Mouse (Mus musculus) kidney, adult 11 months (tissue): ENCODE data around the gene Epc2.

Source experiments
- DNase-seq: peaks from one replicate; pipeline ENCODE4 v3.0.0; 2022

Gene Epc2

GRCm38 (mm10) chr2:49572111-49572642 is 120.9 kb downstream of the Epc2 start:
- DNase-seq = no peak

- DNase-seq = no peak
These were observed 121.4 kb downstream of the Epc2 start for GRCm38 (mm10) chr2:49572684-49573083.

- DNase-seq = no peak
These were observed 122.0 kb downstream of the Epc2 start for GRCm38 (mm10) chr2:49573282-49573681.

GRCm38 (mm10) chr2:49580585-49580984 is 129.3 kb downstream of the Epc2 start:
- DNase-seq = no peak

GRCm38 (mm10) chr2:49582546-49582945 is 131.3 kb downstream of the Epc2 start:
- no peak for DNase-seq

GRCm38 (mm10) chr2:49583311-49583710 is 132.0 kb downstream of the Epc2 start:
- DNase-seq = no peak

GRCm38 (mm10) chr2:49590450-49590849 is 139.2 kb downstream of the Epc2 start:
- DNase-seq = no peak

GRCm38 (mm10) chr2:49592926-49593325 is 141.6 kb downstream of the Epc2 start:
- no peak for DNase-seq

GRCm38 (mm10) chr2:49594886-49595285 is 143.6 kb downstream of the Epc2 start:
- no peak for DNase-seq

- no peak for DNase-seq
These were observed 145.0 kb downstream of the Epc2 start for GRCm38 (mm10) chr2:49596318-49596717.

- DNase-seq = no peak
These were observed 148.9 kb downstream of the Epc2 start for GRCm38 (mm10) chr2:49600021-49600681.
